Mouse (Mus musculus): ENCODE results near the gene Pink1. TPM values are rescaled to one million over a fixed set of nuclear protein-coding genes. Genes with fewer than 3 reads are reported as not detected.

Pink1 gene
- polyA plus RNA-seq, 1 experiment from 2014 or later: 94.0 TPM

DNA sequence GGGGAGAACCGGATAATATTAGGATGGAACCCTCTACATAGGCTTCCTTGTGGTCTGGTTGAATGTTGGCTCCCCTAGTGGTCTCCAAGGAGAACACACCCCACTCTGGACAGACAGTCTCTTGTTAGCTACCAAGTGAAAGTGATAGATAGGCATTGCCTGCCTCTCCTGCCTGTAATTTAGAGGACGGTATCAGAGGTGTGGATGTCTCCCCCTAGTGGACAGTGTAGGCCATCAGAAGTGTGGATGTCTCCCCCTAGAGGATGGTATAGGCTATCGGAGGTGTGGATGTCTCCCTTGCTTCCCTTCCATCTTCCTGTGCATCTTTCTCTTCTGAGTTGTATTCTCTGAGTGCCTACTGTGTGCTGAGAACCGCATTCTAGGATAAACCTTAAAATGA lies 43.3 kb downstream of the Pink1 start:
- WGBS: 28% methylated on average over 4 of the region's 4 CpGs
- peak; percentile 67 for ATAC-seq (ENCODE audit: low read depth)

GRCm38 (mm10) chr4:138278346-138278745 lies 47.8 kb downstream of the Pink1 start:
- Histone ChIP-seq H3K36me3 (no peaks in the 10 kb centered on the region), H3K9me3 (no peaks in the 10 kb centered on the region), H3K27me3 (no peaks in the 10 kb centered on the region), H3K4me2 (no peak overlapping the region), H3K4me3 (no peak overlapping the region), H3K4me1 (replicated peaks) (no peaks in the 10 kb centered on the region), H3K27ac (replicated peaks) (no peak overlapping the region), H3K9ac (no peak overlapping the region)
- no peak for ATAC-seq (ENCODE audit: low read depth)
- 69% methylated on average over 7 of the region's 7 CpGs for WGBS

More for the DNA sequence above, 43.3 kb downstream of the Pink1 start:
- H3K4me3 ChIP-seq: no peak overlapping the region
- no peaks in the 10 kb centered on the region for H3K9me3 ChIP-seq
- H3K27me3 ChIP-seq: no peaks in the 10 kb centered on the region
- H3K4me1 ChIP-seq (replicated peaks): peaks cover 5% of the 10 kb centered on the region
- no peaks in the 10 kb centered on the region for H3K36me3 ChIP-seq
- H3K9ac ChIP-seq: no peak overlapping the region
- H3K27ac ChIP-seq (replicated peaks): no peak overlapping the region
- H3K4me2 ChIP-seq: no peak overlapping the region

- no peaks in the 10 kb centered on the region for H3K36me3 ChIP-seq
- H3K27me3 ChIP-seq: no peaks in the 10 kb centered on the region
- H3K4me2 ChIP-seq: no peak overlapping the region
- H3K27ac ChIP-seq (replicated peaks): no peak overlapping the region
- ATAC-seq (ENCODE audit: low read depth): peak; percentile 43
- H3K9ac ChIP-seq: no peak overlapping the region
- no peaks in the 10 kb centered on the region for H3K9me3 ChIP-seq
- 70% methylated on average over 14 of the region's 14 CpGs for WGBS
- 0 out of 2 replicates have a peak, but pooled peaks cover 5% of the 10 kb centered on the region for H3K4me1 ChIP-seq (replicated peaks)
- no peak overlapping the region for H3K4me3 ChIP-seq
These were observed 53.8 kb downstream of the Pink1 start for GRCm38 (mm10) chr4:138272011-138272997.

DNA sequence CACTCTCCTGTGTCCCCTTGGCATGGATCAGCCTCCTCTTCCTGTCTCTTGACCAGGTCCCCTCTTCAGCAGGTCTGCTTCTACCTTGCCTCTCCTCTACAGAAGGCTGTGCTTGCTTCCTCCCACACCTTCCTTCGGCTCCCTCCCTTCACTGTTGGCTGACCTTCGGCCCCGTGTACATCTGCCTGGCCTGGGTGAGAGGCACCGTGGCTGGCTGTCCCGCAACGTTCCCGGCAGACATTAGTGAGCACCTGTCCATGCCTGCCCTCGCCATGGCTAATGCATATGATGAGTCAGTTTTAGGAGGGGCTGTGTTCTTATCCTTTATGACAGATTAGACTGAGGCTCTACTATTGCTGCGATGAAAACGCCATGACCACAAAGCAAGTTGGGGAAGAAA lies 58.2 kb downstream of the Pink1 start:
- no peak overlapping the region for H3K4me2 ChIP-seq
- peaks cover 6% of the 10 kb centered on the region for H3K4me1 ChIP-seq (replicated peaks)
- H3K27me3 ChIP-seq: peaks cover 12% of the 10 kb centered on the region
- H3K36me3 ChIP-seq: no peaks in the 10 kb centered on the region
- WGBS: 91% methylated on average over 10 of the region's 10 CpGs
- no peak overlapping the region for H3K27ac ChIP-seq (replicated peaks)
- no peak for ATAC-seq (ENCODE audit: low read depth)
- H3K9me3 ChIP-seq: no peaks in the 10 kb centered on the region
- no peak overlapping the region for H3K9ac ChIP-seq
- H3K4me3 ChIP-seq: no peak overlapping the region

Small RNA genes within 50 kb of the gene (microRNA-seq; reads per million reads assigned to microRNA genes)
- not detected for gene Gm27646
- 0.89 reads per million for gene Mir7019

Other genes starting within 250 kb of the Pink1 start
- 172 and 212 TPM in 2 replicates for gene Hp1bp3, start 110.0 kb downstream of the Pink1 start, polyA plus RNA-seq (2015; fragmentation: Nextera tagmentation; extraction: Ambion mirVana)
- 9.4 TPM in 2 replicates for gene Sh2d5, start 75.9 kb downstream of the Pink1 start, polyA plus RNA-seq (2015; fragmentation: Nextera tagmentation; extraction: Ambion mirVana)
- 2.1 and 2.2 TPM in 2 replicates for gene Kif17, start 75.9 kb downstream of the Pink1 start, polyA plus RNA-seq (2015; fragmentation: Nextera tagmentation; extraction: Ambion mirVana)
- gene Ddost, start 21.6 kb downstream of the Pink1 start, polyA plus RNA-seq (2015; fragmentation: Nextera tagmentation; extraction: Ambion mirVana): 214 and 216 TPM in 2 replicates
- 6.4 and 7.1 TPM in 2 replicates for gene Cda, start 41.7 kb upstream of the Pink1 start, polyA plus RNA-seq (2015; fragmentation: Nextera tagmentation; extraction: Ambion mirVana)
- 2.2 and 2.6 TPM in 2 replicates for gene Fam43b, start 70.2 kb upstream of the Pink1 start, polyA plus RNA-seq (2015; fragmentation: Nextera tagmentation; extraction: Ambion mirVana)
- 19.8 and 21.6 TPM in 2 replicates for gene Mul1, start 108.4 kb upstream of the Pink1 start, polyA plus RNA-seq (2015; fragmentation: Nextera tagmentation; extraction: Ambion mirVana)
- gene Camk2n1, start 128.0 kb upstream of the Pink1 start, polyA plus RNA-seq (2015; fragmentation: Nextera tagmentation; extraction: Ambion mirVana): 15.0 and 15.3 TPM in 2 replicates

Measured in neural tube, embryonic 13.5 days (tissue).